Mouse (Mus musculus) megakaryocyte-erythroid progenitor cell, adult 5-6 weeks (primary cell): ENCODE data around the gene Adamts4. TPM values are rescaled to one million over a fixed set of nuclear protein-coding genes. Genes with fewer than 3 reads are reported as not detected.
"Not testable (repeated sequence)": the region's sequence is repeated elsewhere in the genome, so short reads cannot be mapped to it uniquely, and the experiment has no call there.

ENCODE experiments used
- ATAC-seq: replicated peaks from 2 replicates; pipeline ENCODE4 v1.8.0; 2016; ENCODE audit warnings: mild to moderate bottlenecking, inconsistent platforms; ENCODE audit not compliant: severe bottlenecking, poor library complexity, low FRiP score, low TSS enrichment
- total RNA-seq, 2 experiments: library from RNA; stranded (forward) in 1 of 2; stranded (reverse) in 1 of 2; fragments of 200-1000, 215-1000 nt in 1 of 2; fragments of >200 nt in 1 of 2; fragmentation: Nextera tagmentation in 1 of 2; gene quantifications; 2 replicates each; pipeline ENCODE4 v1.2.3; 2014 to 2017

Gene Adamts4
- total RNA-seq, 2 experiments from 2014 or later, result 0.11 TPM; not detected in 1

DNA sequence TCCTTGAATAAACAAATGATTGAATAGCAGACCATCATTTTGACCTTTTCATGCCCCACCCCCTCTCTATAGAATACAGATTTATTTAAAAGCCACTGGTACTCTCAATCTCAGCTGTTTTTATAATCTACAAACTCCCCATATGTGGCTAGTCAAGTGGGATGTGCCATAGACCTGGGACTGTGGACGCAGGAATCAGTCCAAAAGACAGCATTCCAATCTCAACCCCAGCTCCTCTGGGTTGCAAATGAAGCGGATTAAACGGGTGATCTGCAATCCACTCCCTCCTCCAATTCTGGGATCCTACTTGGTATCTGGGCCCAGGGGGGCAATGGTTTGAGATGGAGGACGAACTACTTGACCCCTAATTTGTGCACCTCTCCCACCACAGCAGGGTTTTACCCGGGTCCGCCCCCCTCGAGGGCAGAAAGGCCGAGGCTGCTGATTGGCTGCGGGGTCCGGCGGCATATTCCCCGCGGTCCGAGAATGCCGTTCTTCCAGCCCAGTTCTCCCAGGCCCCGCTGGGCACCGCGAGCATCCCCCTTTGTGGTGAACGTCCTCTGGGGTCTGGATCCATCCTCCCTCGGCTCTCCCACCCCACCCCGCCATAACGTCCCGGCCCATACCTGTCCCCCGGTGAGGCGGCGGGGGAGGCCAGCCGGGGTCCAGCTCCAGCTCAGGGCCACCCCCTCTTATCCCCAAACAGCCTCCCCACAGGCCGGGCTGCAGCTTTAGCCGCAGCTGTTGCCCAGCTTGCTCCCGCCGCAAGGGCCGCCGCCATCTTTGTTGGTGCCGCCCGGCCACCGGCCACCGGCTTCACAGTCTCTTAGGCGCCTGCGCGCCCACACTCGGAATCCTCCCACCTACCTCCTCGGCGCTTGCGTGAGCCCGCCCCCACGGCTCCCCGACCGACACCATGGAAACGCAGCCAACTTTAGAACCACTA, 37.2 kb downstream of the Adamts4 start, which contains the start of gene Usp21:
Usp21 (minus strand) TSS at position 856 of the 946 bp plus-strand sequence.
- peak; percentile 93 for ATAC-seq

GRCm38 (mm10) chr1:171288328-171288727, 38.1 kb downstream of the Adamts4 start:
- ATAC-seq, result no peak

GRCm38 (mm10) chr1:171293351-171293750, 43.1 kb downstream of the Adamts4 start:
- no peak for ATAC-seq

DNA sequence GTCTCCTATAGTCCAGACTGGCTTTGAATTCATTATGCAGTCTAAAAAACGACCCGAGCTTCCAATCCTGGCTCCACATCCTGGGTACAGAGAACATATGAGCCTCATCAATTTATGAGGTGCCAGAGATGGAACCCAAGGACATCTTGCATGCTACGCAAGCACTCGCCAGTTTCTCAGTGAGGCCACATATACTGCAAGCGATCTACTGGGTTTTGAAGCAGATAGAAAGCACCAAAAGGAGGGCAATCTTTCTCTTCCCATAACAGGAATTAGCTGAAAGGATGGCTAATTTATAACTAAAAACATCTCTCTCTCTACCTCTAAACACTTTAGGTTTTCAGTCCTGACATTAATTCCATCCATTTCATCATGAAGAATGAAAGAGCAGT, 43.7 kb downstream of the Adamts4 start:
- no peak for ATAC-seq

GRCm38 (mm10) chr1:171294298-171295062, 44.3 kb downstream of the Adamts4 start, which contains the start of gene Ufc1:
TSS of gene Ufc1 (minus strand) at chr1:171295024.
- peak; percentile 94 for ATAC-seq

DNA sequence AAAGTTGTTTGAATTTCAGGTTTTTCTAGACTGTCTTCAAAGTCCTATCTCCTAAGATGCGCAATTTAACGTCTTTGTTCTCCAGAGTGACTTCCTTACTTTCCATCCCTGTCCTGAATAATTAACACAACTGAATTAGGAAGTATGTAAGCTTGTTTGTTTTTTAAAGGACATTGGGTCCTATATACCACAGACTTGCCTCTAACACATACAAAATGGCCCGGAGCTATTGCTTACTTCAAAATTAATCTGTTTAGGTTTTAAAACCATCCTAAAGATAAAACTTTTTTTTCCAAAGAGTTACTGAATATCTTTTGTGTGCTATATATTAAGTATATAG, 44.8 kb downstream of the Adamts4 start:
- peak; percentile 40; the same call in 1 of the 2 replicates for ATAC-seq

- no peak for ATAC-seq
Measured at GRCm38 (mm10) chr1:171298226-171298625, 48.0 kb downstream of the Adamts4 start.

GRCm38 (mm10) chr1:171306157-171306556, 55.9 kb downstream of the Adamts4 start:
- ATAC-seq, result not testable (repeated sequence)

DNA sequence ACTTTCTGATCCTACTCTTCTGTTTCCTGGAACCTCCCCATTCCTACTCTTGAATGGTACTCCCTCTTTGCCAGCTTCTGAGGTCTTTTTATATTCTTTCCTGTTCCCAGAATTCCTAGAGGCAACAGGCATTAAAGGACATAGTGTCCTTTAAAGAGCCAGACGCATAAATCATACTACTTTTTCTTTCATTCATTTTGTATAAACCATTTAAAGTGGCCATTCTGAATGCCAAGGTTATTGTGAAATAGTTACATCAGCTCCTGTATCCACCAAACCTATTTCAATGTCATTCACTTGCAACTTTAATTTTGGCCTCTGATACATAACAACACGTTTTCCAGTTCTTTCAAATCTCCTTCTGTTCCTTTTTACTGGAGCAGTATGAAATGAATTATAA, 59.1 kb downstream of the Adamts4 start:
- no peak for ATAC-seq

Other genes with a start within 250 kb of the Adamts4 start
- 0.40 TPM in 1 of 2 replicates, not detected in the other for gene Fcgr4, start 231.5 kb upstream of the Adamts4 start, total RNA-seq (2014; fragmentation: Nextera tagmentation)
- gene Fcgr4, start 231.5 kb upstream of the Adamts4 start, total RNA-seq (2017), result not detected in 2 replicates
- gene Fcgr3, start 185.5 kb upstream of the Adamts4 start, total RNA-seq (2014; fragmentation: Nextera tagmentation), result 1.4 and 6.3 TPM in 2 replicates
- gene Fcgr3, start 185.5 kb upstream of the Adamts4 start, total RNA-seq (2017), result 1.9 and 2.2 TPM in 2 replicates
- 12.6 and 18.9 TPM in 2 replicates for gene Cfap126, start 136.5 kb upstream of the Adamts4 start, total RNA-seq (2014; fragmentation: Nextera tagmentation)
- gene Cfap126, start 136.5 kb upstream of the Adamts4 start, total RNA-seq (2017), result 4.3 and 11.8 TPM in 2 replicates
- gene Sdhc, start 99.8 kb upstream of the Adamts4 start, total RNA-seq (2014; fragmentation: Nextera tagmentation), result 150 and 178 TPM in 2 replicates
- gene Sdhc, start 99.8 kb upstream of the Adamts4 start, total RNA-seq (2017), result 72.0 and 84.7 TPM in 2 replicates
- not detected in 2 replicates for gene Mpz, start 99.7 kb upstream of the Adamts4 start, total RNA-seq (2014; fragmentation: Nextera tagmentation)
- 0.61 TPM in 1 of 2 replicates, not detected in the other for gene Mpz, start 99.7 kb upstream of the Adamts4 start, total RNA-seq (2017)
- 0.69 and 3.6 TPM in 2 replicates for gene Pcp4l1, start 54.2 kb upstream of the Adamts4 start, total RNA-seq (2014; fragmentation: Nextera tagmentation)
- gene Pcp4l1, start 54.2 kb upstream of the Adamts4 start, total RNA-seq (2017), result 1.1 TPM in 1 of 2 replicates, not detected in the other
- 0.07 TPM in 1 of 2 replicates, not detected in the other for gene Nr1i3, start 36.5 kb upstream of the Adamts4 start, total RNA-seq (2014; fragmentation: Nextera tagmentation)
- gene Nr1i3, start 36.5 kb upstream of the Adamts4 start, total RNA-seq (2017), result 0.38 TPM in 1 of 2 replicates, not detected in the other
- 22.3 and 46.9 TPM in 2 replicates for gene Tomm40l, start 27.9 kb upstream of the Adamts4 start, total RNA-seq (2014; fragmentation: Nextera tagmentation)
- 25.0 and 33.7 TPM in 2 replicates for gene Tomm40l, start 27.9 kb upstream of the Adamts4 start, total RNA-seq (2017)
- 3.8 TPM in 1 of 2 replicates, not detected in the other for gene Apoa2, start 25.4 kb upstream of the Adamts4 start, total RNA-seq (2014; fragmentation: Nextera tagmentation)
- not detected in 2 replicates for gene Apoa2, start 25.4 kb upstream of the Adamts4 start, total RNA-seq (2017)
- 3.7 and 9.1 TPM in 2 replicates for gene Fcer1g, start 16.1 kb upstream of the Adamts4 start, total RNA-seq (2014; fragmentation: Nextera tagmentation)
- gene Fcer1g, start 16.1 kb upstream of the Adamts4 start, total RNA-seq (2017), result 11.9 and 14.3 TPM in 2 replicates
- gene Ndufs2, start 967 bp downstream of the Adamts4 start, total RNA-seq (2014; fragmentation: Nextera tagmentation), result 273 and 313 TPM in 2 replicates
- gene Ndufs2, start 967 bp downstream of the Adamts4 start, total RNA-seq (2017), result 280 and 331 TPM in 2 replicates
- 34.5 and 55.7 TPM in 2 replicates for gene B4galt3, start 19.9 kb downstream of the Adamts4 start, total RNA-seq (2014; fragmentation: Nextera tagmentation)
- gene B4galt3, start 19.9 kb downstream of the Adamts4 start, total RNA-seq (2017), result 15.2 and 24.0 TPM in 2 replicates
- gene Ppox, start 30.8 kb downstream of the Adamts4 start, total RNA-seq (2014; fragmentation: Nextera tagmentation), result 114 and 123 TPM in 2 replicates
- gene Ppox, start 30.8 kb downstream of the Adamts4 start, total RNA-seq (2017), result 18.1 and 29.5 TPM in 2 replicates
- gene Usp21, start 37.6 kb downstream of the Adamts4 start, total RNA-seq (2014; fragmentation: Nextera tagmentation), result 44.1 and 50.1 TPM in 2 replicates
- gene Usp21, start 37.6 kb downstream of the Adamts4 start, total RNA-seq (2017), result 16.9 and 33.0 TPM in 2 replicates
- gene Ufc1, start 44.6 kb downstream of the Adamts4 start, total RNA-seq (2014; fragmentation: Nextera tagmentation), result 74.8 and 83.3 TPM in 2 replicates
- gene Ufc1, start 44.6 kb downstream of the Adamts4 start, total RNA-seq (2017), result 65.6 and 72.6 TPM in 2 replicates
- gene Dedd, start 78.7 kb downstream of the Adamts4 start, total RNA-seq (2014; fragmentation: Nextera tagmentation), result 22.4 and 38.5 TPM in 2 replicates
- gene Dedd, start 78.7 kb downstream of the Adamts4 start, total RNA-seq (2017), result 13.5 and 23.7 TPM in 2 replicates
- 10.4 and 22.0 TPM in 2 replicates for gene Nit1, start 95.2 kb downstream of the Adamts4 start, total RNA-seq (2014; fragmentation: Nextera tagmentation)
- gene Nit1, start 95.2 kb downstream of the Adamts4 start, total RNA-seq (2017), result 39.2 and 42.4 TPM in 2 replicates
- gene Pfdn2, start 95.2 kb downstream of the Adamts4 start, total RNA-seq (2014; fragmentation: Nextera tagmentation), result 45.1 and 97.3 TPM in 2 replicates
- gene Pfdn2, start 95.2 kb downstream of the Adamts4 start, total RNA-seq (2017), result 66.2 and 101 TPM in 2 replicates
- 0.20 TPM in 1 of 2 replicates, not detected in the other for gene Klhdc9, start 110.4 kb downstream of the Adamts4 start, total RNA-seq (2014; fragmentation: Nextera tagmentation)
- gene Klhdc9, start 110.4 kb downstream of the Adamts4 start, total RNA-seq (2017), result 0.80 TPM in 1 of 2 replicates, not detected in the other
- not detected in 2 replicates for gene Nectin4, start 119.7 kb downstream of the Adamts4 start, total RNA-seq (2014; fragmentation: Nextera tagmentation)
- 0.14 and 0.27 TPM in 2 replicates for gene Nectin4, start 119.7 kb downstream of the Adamts4 start, total RNA-seq (2017)
- gene Arhgap30, start 138.5 kb downstream of the Adamts4 start, total RNA-seq (2014; fragmentation: Nextera tagmentation), result 11.8 and 20.7 TPM in 2 replicates
- gene Arhgap30, start 138.5 kb downstream of the Adamts4 start, total RNA-seq (2017), result 18.7 and 28.7 TPM in 2 replicates
- gene Usf1, start 160.9 kb downstream of the Adamts4 start, total RNA-seq (2014; fragmentation: Nextera tagmentation), result 24.1 and 32.0 TPM in 2 replicates
- gene Usf1, start 160.9 kb downstream of the Adamts4 start, total RNA-seq (2017), result 46.2 and 60.5 TPM in 2 replicates
- gene Tstd1, start 168.5 kb downstream of the Adamts4 start, total RNA-seq (2014; fragmentation: Nextera tagmentation), result not detected in 2 replicates
- 1.1 TPM in 1 of 2 replicates, not detected in the other for gene Tstd1, start 168.5 kb downstream of the Adamts4 start, total RNA-seq (2017)
- not detected in 2 replicates for gene F11r, start 187.1 kb downstream of the Adamts4 start, total RNA-seq (2014; fragmentation: Nextera tagmentation)
- gene F11r, start 187.1 kb downstream of the Adamts4 start, total RNA-seq (2017), result 0.38 and 2.3 TPM in 2 replicates